Mouse (Mus musculus) naive thymus-derived CD4-positive, alpha-beta T cell, adult 2 months (primary cell): ENCODE results near the gene 1700001C19Rik.
"Not testable (repeated sequence)": the region's sequence is repeated elsewhere in the genome, so short reads cannot be mapped to it uniquely, and the experiment has no call there.

Experiments used
- DNase-seq: peaks from one replicate; pipeline ENCODE4 v3.0.0-alpha.2; 2011; ENCODE audit warnings: low read depth

1700001C19Rik gene

GRCm38 (mm10) chr17:47430815-47431214, 6.4 kb downstream of the 1700001C19Rik start:
- DNase-seq, result no peak

- no peak for DNase-seq
Observed at GRCm38 (mm10) chr17:47428831-47429304, 8.3 kb downstream of the 1700001C19Rik start.

DNA sequence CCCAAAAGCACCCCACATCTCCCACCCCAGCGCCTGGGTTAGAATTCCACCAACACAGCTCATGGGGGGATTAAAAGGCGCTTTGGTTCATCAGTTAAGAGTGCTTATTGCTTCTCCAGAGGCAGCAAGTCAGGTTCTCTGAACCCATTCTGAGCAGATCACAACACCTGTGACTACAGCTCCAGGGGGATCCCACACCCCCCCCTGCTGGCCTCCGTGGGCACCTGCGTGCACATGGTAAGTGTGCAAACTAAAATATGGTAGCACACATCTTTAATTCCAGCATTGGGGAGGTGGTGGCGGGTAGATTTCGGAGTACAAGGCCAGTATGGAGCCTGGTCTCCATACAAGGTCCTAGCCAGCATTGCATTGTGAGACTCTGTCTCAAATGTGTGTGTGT, 9.9 kb downstream of the 1700001C19Rik start:
- DNase-seq, result no peak

DNA sequence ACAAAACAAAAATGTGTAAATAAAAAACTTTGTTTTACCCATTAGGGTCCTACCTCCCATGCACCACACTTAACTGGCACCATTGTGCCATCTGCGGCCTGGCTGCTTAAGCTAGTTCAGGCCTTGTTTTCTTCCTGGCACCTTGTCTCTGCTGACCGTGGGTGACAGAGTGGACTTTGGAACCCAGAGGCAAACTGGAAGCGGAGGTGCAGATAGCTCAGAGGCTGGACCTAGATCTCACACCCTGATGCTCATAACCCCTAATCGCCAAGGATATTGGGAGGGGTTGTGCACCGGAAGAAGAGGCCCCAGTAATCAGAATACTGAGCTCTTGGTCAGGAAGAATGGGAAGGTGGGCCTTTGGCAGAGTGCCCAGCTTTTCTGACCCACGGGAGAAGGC, 13.0 kb downstream of the 1700001C19Rik start:
- no peak for DNase-seq

GRCm38 (mm10) chr17:47422616-47423015, 14.6 kb downstream of the 1700001C19Rik start:
- not testable (repeated sequence) for DNase-seq

DNA sequence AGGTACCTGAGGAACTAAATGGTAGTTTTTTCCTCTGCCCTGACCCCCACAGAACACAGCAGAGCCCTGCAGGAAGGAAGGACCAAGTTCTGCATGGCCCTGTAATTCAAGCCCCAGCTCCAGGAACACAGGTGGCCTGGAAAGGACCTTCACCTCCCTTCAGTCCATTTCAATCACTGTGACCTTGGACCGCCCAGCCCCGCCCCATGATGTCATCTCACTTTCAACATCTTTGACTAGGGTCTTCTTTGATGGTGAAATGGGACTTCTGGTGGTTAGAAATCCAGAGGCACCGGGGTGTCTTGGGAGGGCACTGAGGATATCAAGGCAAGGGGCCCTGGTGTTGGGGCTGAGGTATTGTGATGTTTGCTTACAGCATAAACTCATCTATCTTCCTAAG, 15.6 kb downstream of the 1700001C19Rik start:
- DNase-seq, result no peak

GRCm38 (mm10) chr17:47420195-47420594, 17.0 kb downstream of the 1700001C19Rik start:
- no peak for DNase-seq

DNA sequence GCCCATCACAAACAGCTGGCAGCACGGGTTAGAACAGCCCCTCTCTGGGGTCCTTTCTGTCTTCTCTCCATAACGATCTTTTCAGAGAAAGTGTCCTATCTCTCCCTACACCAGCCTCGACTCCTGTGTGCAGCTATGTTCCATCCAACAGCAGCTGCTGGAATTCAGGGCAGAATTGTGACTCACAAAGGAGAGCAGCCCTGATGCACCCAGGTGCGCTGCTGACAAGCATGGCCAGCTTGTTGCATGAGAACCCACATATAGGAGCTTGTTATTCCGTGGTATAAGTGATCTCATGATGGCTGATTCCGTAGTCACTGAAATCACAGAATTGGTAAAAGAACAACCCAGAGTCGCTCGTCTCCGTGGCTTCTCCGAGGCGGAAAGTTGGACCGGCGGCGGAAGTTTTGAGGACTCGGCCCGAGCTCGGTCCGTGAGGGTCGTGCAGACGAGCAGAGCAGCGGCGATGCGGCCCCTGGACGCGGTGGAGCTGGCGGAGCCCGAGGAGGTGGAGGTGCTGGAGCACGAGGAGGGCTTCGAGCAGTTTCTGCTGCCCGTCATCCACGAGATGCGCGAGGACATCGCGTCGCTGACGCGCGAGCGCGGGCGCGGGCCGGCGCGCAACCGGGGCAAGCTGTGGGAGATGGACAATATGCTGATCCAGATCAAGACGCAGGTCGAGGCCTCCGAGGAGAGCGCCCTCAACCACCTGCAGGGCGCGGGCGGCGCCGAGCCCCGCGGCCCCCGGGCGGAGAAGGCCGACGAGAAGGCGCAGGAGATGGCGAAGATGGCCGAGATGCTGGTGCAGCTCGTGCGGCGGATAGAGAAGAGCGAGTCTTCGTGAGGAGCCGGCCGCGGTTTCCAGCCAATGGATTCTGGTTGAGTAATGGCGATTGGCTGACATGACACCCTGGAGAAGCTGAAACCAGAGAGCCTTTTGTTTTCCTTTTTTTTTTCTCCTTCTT, 27.0 kb downstream of the 1700001C19Rik start:
- not testable (repeated sequence) for DNase-seq

GRCm38 (mm10) chr17:47408558-47408898, 28.6 kb downstream of the 1700001C19Rik start:
- DNase-seq, result peak; percentile 74

GRCm38 (mm10) chr17:47407717-47408557, 29.2 kb downstream of the 1700001C19Rik start:
- DNase-seq, result peak; percentile 12

DNA sequence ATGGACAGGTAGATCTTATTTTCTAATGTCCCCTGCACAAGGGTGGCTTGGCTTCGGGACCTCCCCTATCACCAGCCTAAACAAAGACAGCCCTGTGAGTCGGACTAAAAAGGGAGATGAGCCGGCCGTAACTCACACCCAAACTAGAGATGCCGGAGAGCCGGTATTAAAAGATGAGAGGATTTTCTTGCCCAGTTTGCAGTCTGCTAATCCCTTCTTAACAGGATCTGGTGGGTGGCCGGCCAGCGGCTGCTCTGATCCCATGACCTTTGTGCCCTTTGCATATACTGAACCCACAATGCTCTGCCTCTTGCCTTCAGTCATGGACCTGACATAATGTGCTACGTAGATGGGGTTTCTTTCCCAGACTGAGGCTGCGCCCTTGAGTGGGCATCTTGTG, 36.7 kb downstream of the 1700001C19Rik start, which contains the start of gene Guca1a:
Gene Guca1a (minus strand): TSS at position 134 of the 400 bp plus-strand sequence.
- no peak for DNase-seq

DNA sequence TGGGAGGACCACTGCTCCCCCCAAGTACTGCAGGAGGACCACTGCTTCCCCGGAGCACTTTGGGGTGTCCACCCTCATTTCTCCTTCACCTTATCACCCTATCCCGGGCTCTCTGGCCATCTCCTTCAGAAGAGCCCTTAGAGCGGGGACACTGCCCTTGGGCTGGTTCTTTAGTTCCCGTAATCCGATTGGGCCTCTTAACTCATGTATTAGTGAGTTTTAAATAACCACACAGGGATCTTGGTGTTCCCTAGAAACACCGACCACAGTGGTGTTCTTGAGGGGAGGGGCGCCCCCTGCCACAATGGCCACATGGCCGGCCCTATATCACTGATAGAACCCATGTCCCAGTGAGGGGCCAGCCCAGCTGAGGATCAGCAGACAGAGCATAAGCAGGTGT, 38.1 kb downstream of the 1700001C19Rik start:
- DNase-seq, result no peak

GRCm38 (mm10) chr17:47395376-47395913, 41.7 kb downstream of the 1700001C19Rik start:
- DNase-seq, result peak; percentile 65

DNA sequence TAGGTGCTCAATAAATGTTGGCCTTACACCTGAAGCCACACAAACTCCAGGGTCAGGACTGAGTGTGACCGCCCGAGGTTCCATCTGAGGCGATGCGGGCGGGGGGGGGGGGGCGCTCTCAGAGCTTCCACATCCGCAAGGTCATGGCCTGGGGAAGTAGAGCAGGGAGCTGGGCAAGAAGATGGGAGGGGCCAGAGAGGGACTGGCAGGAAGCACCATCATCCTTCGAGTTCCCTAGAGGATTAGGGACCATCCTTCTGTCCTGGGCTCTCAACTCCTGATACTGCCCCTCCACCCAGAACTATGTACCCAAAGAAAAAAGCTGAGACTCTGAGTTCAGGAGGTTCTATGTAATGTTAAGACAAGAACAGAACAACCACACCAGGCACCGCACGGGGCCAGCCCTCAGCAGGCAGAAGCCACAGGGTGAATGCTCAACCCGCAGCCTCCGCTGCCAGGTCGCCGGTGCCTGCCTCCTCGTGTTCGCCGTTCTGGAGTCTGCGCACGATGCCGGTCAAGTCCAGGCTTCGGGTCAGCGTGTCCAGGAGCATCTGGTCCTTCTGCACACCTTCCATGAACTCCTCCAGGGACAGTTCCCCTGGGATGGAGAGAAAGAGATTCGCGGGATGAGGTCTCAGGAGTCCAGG, 42.8 kb downstream of the 1700001C19Rik start:
- DNase-seq, result peak; percentile 38

- DNase-seq, result peak; percentile 66
Observed at GRCm38 (mm10) chr17:47386649-47387048, 50.5 kb downstream of the 1700001C19Rik start.

- no peak for DNase-seq
Observed at GRCm38 (mm10) chr17:47385145-47385544, 52.0 kb downstream of the 1700001C19Rik start, which contains the start of gene Guca1b. Gene Guca1b, plus strand, starts transcription at chr17:47385393.

DNA sequence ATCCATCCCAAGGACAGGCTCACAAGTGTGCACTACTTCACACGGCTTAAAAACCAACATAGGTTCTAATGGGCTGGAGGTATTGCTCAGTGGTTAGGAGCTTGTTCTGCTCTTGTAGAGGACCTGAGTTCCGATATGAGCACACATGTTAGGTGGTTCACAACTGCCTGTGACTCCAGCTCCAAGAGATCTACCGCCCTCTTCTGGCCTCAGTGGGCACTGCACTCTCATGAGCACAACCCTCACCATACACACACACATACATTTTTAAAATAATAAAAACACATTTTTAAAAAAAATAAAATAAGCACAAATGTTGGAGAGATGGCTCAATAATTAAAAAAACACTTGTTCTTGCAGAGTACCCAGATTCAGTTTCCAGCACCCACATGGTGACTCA, 53.1 kb downstream of the 1700001C19Rik start:
- DNase-seq, result no peak

DNA sequence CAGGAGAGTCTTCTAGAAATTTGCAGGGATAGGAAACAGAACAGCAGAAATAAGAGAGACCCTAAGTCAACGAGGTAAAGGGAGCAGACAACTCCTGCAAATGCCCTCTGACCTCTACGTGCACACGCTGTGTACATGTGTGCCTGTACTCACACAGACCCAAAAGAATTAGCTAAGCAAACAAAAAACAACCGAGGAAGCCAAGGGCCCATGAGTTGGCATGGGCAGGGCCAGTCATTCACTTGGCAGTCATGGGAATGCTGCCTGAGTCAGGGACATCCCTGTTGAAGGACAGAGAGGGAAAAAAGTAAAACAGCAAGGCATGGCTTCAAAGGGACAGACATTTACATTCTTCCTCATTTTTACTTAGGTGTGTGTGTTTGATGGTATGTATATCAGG, 53.9 kb downstream of the 1700001C19Rik start:
- DNase-seq, result no peak

DNA sequence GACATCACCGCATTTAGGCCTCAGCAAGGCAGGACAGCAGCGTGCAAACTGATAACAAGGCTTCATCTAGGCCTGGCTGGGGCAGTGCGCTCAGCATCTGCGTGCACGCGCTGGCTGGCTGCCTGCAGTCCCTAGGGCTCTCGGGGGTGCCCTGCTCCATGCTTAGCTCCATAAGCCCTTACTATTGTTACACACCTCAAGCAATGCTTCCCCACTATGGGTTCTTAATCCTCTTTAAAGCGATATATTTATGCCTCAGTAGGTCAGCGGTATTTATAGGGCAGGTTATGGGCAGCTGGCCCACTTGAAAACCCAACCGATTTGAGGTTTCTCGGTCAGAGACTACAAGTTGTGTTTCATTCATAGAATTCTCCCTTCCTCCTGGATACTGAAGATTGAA, 55.3 kb downstream of the 1700001C19Rik start:
- no peak for DNase-seq

GRCm38 (mm10) chr17:47378133-47378532, 59.0 kb downstream of the 1700001C19Rik start:
- DNase-seq, result no peak

GRCm38 (mm10) chr17:47376779-47377280, 60.3 kb downstream of the 1700001C19Rik start:
- DNase-seq, result no peak
